Mouse (Mus musculus) limb, embryonic 14.5 days (tissue): ENCODE measurements around the gene Kdm2b. TPM values are rescaled to one million over a fixed set of nuclear protein-coding genes. Genes with fewer than 3 reads are reported as not detected.
A peak's percentile ranks its signal among the peaks of the same experiment; 100 is the strongest.

Source experiments
- ATAC-seq: fragments of 200-750 bp; cut with Nextera tagmentation; 2 replicates; pipeline ENCODE4 v1.8.0; 2017; ENCODE audit warnings: low read depth, moderate number of reproducible peaks, moderate TSS enrichment; ENCODE audit not compliant: low FRiP score
- DNase-seq: peaks from one replicate; pipeline ENCODE4 v3.0.0-alpha.2; 2015; ENCODE audit warnings: low spot score
- H3K27ac ChIP-seq: fragments of 300-500 bp; sonication (generic); replicated peaks from 2 replicates; pipeline ENCODE4 v1.5.1; 2014; ENCODE audit warnings: low read depth, mild to moderate bottlenecking, low read length, moderate library complexity, mixed read lengths
- H3K27me3 ChIP-seq: fragments of 300-500 bp; sonication (generic); 2 replicates; pipeline ENCODE4 v1.6.1; 2014; ENCODE audit warnings: low read length, mixed read lengths; ENCODE audit not compliant: control insufficient read depth, insufficient read depth
- H3K36me3 ChIP-seq: fragments of 300-500 bp; sonication (generic); 2 replicates; pipeline ENCODE4 v1.6.1; 2014; ENCODE audit warnings: mild to moderate bottlenecking, low read length, moderate library complexity, mixed read lengths; ENCODE audit not compliant: control insufficient read depth, insufficient read depth
- H3K4me1 ChIP-seq: fragments of 300-500 bp; sonication (generic); 2 replicates; pipeline ENCODE4 v1.6.1; 2014; ENCODE audit warnings: antibody characterized with exemption, low read length, mixed read lengths; ENCODE audit not compliant: control insufficient read depth, insufficient read depth
- H3K4me2 ChIP-seq: fragments of 300-500 bp; sonication (generic); replicated peaks from 2 replicates; pipeline ENCODE4 v1.6.1; 2014; ENCODE audit warnings: low read depth, mild to moderate bottlenecking, low read length, moderate library complexity; ENCODE audit not compliant: severe bottlenecking
- H3K4me3 ChIP-seq: fragments of 300-500 bp; sonication (generic); replicated peaks from 2 replicates; pipeline ENCODE4 v1.5.1; 2014; ENCODE audit warnings: low read length
- H3K9ac ChIP-seq: fragments of 300-500 bp; sonication (generic); 2 replicates; pipeline ENCODE4 v1.6.1; 2014; ENCODE audit warnings: mild to moderate bottlenecking, low read depth, low read length, moderate library complexity; ENCODE audit not compliant: severe bottlenecking
- H3K9me3 ChIP-seq: fragments of 300-500 bp; sonication (generic); 2 replicates; pipeline ENCODE4 v1.6.1; 2016; ENCODE audit warnings: low read length; ENCODE audit not compliant: control insufficient read depth
- POLR2A ChIP-seq: fragments of 200-500 bp; IDR thresholded peaks from 2 replicates; pipeline ENCODE4 v1.8.0; 2012; ENCODE audit warnings: inconsistent platforms, mild to moderate bottlenecking, moderate library complexity, borderline replicate concordance; ENCODE audit not compliant: insufficient read depth, insufficient read length; ENCODE audit errors: extremely low read depth
- WGBS: fragments of 180-500 bp; shearing (Covaris S2); extraction: QIAGEN DNeasy Blood & Tissue Kit; methylation state at CpG from one replicate; pipeline ENCODE4 v1.1.7; 2014; 5-methylcytosine and 5-hydroxymethylcytosine counted together
- polyA plus RNA-seq, 2 experiments: library from polyadenylated mRNA; depleted of rRNA in 1 of 2; stranded (reverse) in 1 of 2; unstranded in 1 of 2; fragments of >200 nt; fragmentation: Nextera tagmentation in 1 of 2; extraction: Ambion mirVana in 1 of 2; gene quantifications; 2 replicates each; pipeline versions ENCODE4 v1.2.1 to v1.2.3; 2012 to 2014

Gene Kdm2b
- polyA plus RNA-seq, 2 experiments: 37.0 to 40.9 TPM

DNA sequence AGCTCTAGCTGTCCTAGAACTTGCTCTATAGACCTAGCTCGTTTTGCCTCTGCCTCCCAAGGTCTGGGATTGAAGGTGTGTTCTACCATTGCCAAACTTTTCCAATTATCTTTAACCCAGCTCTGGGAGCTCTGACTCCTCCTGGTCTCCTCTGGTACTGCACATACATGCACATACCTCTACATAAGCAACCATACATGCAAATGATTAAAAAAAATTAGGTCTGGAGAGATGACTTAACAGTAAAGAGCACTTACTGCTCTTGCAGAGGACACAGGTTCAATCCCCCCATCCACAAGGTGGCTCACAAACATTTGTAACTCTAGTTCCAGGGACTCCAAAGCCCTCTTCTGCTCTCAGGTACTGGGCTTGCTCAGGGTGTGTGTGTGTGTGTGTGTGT, 165.6 kb downstream of the Kdm2b start:
- H3K4me2 ChIP-seq: no peak overlapping the region
- WGBS: 57% methylated on average over 1 of the region's 1 CpGs
- no peak for TF ChIP-seq POLR2A
- ATAC-seq (no peak), DNase-seq (no peak)
- H3K27ac ChIP-seq: no peak overlapping the region
- no peaks in the 10 kb centered on the region for H3K27me3 ChIP-seq
- no peak overlapping the region for H3K9ac ChIP-seq
- H3K4me1 ChIP-seq: peaks cover 8% of the 10 kb centered on the region; the same call in 1 of the 2 replicates
- peaks cover 6% of the 10 kb centered on the region for H3K36me3 ChIP-seq
- no peak overlapping the region for H3K4me3 ChIP-seq
- H3K9me3 ChIP-seq: no peaks in the 10 kb centered on the region

- ATAC-seq (no peak), DNase-seq (no peak)
- Histone ChIP-seq H3K9ac (no peak overlapping the region), H3K4me1 (peaks cover 8% of the 10 kb centered on the region; the same call in 1 of the 2 replicates), H3K27ac (no peak overlapping the region), H3K9me3 (no peaks in the 10 kb centered on the region), H3K4me2 (no peak overlapping the region), H3K27me3 (no peaks in the 10 kb centered on the region), H3K4me3 (no peak overlapping the region), H3K36me3 (peaks cover 21% of the 10 kb centered on the region)
- TF ChIP-seq POLR2A: no peak
- 90% methylated on average over 4 of the region's 4 CpGs for WGBS
Observed at GRCm38 (mm10) chr5:122822441-122822840, 167.2 kb downstream of the Kdm2b start.

GRCm38 (mm10) chr5:122821524-122821885, 168.1 kb downstream of the Kdm2b start:
- under 1% methylated on average over 10 of the region's 10 CpGs for WGBS
- Histone ChIP-seq H3K27me3 (no peaks in the 10 kb centered on the region), H3K9ac (peak overlapping the region; percentile 85), H3K36me3 (peaks cover 30% of the 10 kb centered on the region), H3K4me1 (peaks cover 8% of the 10 kb centered on the region; the same call in 1 of the 2 replicates), H3K9me3 (no peaks in the 10 kb centered on the region), H3K27ac (peak overlapping the region; percentile 94), H3K4me3 (peak overlapping the region; percentile 77), H3K4me2 (peak overlapping the region; percentile 51)
- TF ChIP-seq POLR2A: no peak
- ATAC-seq (peak; percentile 58), DNase-seq (no peak)

DNA sequence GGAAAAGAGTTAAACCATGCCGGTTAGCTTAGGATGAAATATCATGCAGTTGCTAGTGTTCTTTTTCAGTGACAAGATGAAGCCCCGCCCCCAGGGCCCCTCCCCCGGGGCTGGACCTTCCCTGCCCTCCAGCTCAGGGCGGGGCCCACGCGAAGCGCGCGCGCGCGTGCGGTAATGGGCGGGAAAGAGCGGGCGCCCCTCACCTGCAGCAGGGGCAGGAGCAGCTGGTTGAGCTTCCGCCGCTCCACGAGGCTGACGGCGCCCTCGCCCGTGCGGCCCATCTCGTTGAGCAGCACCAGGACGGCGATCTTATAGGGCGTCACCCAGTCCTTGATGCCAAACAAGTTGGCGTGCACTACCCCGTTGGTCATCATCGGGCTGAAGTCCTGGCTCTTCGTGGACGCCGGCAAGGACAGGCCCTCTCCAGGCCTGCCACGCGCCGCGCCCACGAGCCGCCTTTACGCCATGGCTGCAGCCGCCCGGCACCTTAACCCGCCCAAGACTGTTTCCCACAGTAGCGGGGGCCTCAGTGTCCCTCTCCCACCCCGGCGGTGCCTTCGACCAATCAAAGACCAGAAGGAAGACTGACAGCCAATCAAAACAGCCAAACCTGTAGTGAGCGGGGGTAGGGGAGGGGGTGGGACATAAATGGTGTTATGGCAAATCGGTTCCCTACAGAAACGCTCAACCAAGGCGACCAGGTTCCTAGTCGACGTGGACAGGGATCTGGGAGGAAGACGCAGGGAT, 168.7 kb downstream of the Kdm2b start, which contains the start of gene Anapc5:
Anapc5 (minus strand) TSS at position 563 of the 747 bp plus-strand sequence.
- no peaks in the 10 kb centered on the region for H3K9me3 ChIP-seq
- peak within 1 kb of the TSS; percentile 94 for H3K27ac ChIP-seq
- under 1% methylated on average over 50 of the region's 55 CpGs for WGBS
- H3K4me3 ChIP-seq: peak within 1 kb of the TSS; percentile 77
- DNase-seq (peak; percentile 97), ATAC-seq (peak; percentile 100)
- no peaks in the 10 kb centered on the region for H3K27me3 ChIP-seq
- H3K4me2 ChIP-seq: peak within 1 kb of the TSS; percentile 51
- TF ChIP-seq POLR2A: peak; percentile 82; the same call in 1 of the 2 replicates
- H3K36me3 ChIP-seq: peaks cover 34% of the 10 kb centered on the region
- H3K9ac ChIP-seq: peak within 1 kb of the TSS; percentile 85
- peaks cover 8% of the 10 kb centered on the region; the same call in 1 of the 2 replicates for H3K4me1 ChIP-seq

Other genes with a start within 250 kb of the Kdm2b start
- 34.7 and 35.0 TPM in 2 replicates for gene Camkk2, start 210.4 kb downstream of the Kdm2b start, polyA plus RNA-seq (2012; rRNA removed)
- 39.1 and 39.3 TPM in 2 replicates for gene Camkk2, start 210.4 kb downstream of the Kdm2b start, polyA plus RNA-seq (2014; fragmentation: Nextera tagmentation; extraction: Ambion mirVana)
- 686 and 736 TPM in 2 replicates for gene Anapc5, start 168.5 kb downstream of the Kdm2b start, polyA plus RNA-seq (2012; rRNA removed)
- gene Anapc5, start 168.5 kb downstream of the Kdm2b start, polyA plus RNA-seq (2014; fragmentation: Nextera tagmentation; extraction: Ambion mirVana): 427 and 463 TPM in 2 replicates
- 21.4 and 23.5 TPM in 2 replicates for gene Rnf34, start 139.8 kb downstream of the Kdm2b start, polyA plus RNA-seq (2012; rRNA removed)
- gene Rnf34, start 139.8 kb downstream of the Kdm2b start, polyA plus RNA-seq (2014; fragmentation: Nextera tagmentation; extraction: Ambion mirVana): 33.7 and 40.4 TPM in 2 replicates
- gene Orai1, start 25.3 kb upstream of the Kdm2b start, polyA plus RNA-seq (2012; rRNA removed): 25.0 and 35.0 TPM in 2 replicates
- gene Orai1, start 25.3 kb upstream of the Kdm2b start, polyA plus RNA-seq (2014; fragmentation: Nextera tagmentation; extraction: Ambion mirVana): 20.7 and 20.9 TPM in 2 replicates
- gene Morn3, start 57.2 kb upstream of the Kdm2b start, polyA plus RNA-seq (2012; rRNA removed): not detected in 2 replicates
- gene Morn3, start 57.2 kb upstream of the Kdm2b start, polyA plus RNA-seq (2014; fragmentation: Nextera tagmentation; extraction: Ambion mirVana): not detected in 2 replicates
- gene Tmem120b, start 78.6 kb upstream of the Kdm2b start, polyA plus RNA-seq (2012; rRNA removed): 21.0 and 21.8 TPM in 2 replicates
- gene Tmem120b, start 78.6 kb upstream of the Kdm2b start, polyA plus RNA-seq (2014; fragmentation: Nextera tagmentation; extraction: Ambion mirVana): 13.8 and 14.8 TPM in 2 replicates
- 5.8 and 6.6 TPM in 2 replicates for gene Rhof, start 142.9 kb upstream of the Kdm2b start, polyA plus RNA-seq (2012; rRNA removed)
- gene Rhof, start 142.9 kb upstream of the Kdm2b start, polyA plus RNA-seq (2014; fragmentation: Nextera tagmentation; extraction: Ambion mirVana): 3.9 and 4.9 TPM in 2 replicates
- 15.0 and 17.5 TPM in 2 replicates for gene Setd1b, start 152.4 kb upstream of the Kdm2b start, polyA plus RNA-seq (2012; rRNA removed)
- 11.7 and 13.2 TPM in 2 replicates for gene Setd1b, start 152.4 kb upstream of the Kdm2b start, polyA plus RNA-seq (2014; fragmentation: Nextera tagmentation; extraction: Ambion mirVana)
- 44.0 and 47.0 TPM in 2 replicates for gene Psmd9, start 179.6 kb upstream of the Kdm2b start, polyA plus RNA-seq (2012; rRNA removed)
- 61.1 and 65.1 TPM in 2 replicates for gene Psmd9, start 179.6 kb upstream of the Kdm2b start, polyA plus RNA-seq (2014; fragmentation: Nextera tagmentation; extraction: Ambion mirVana)
- not detected in 2 replicates for gene Hpd, start 192.9 kb upstream of the Kdm2b start, polyA plus RNA-seq (2012; rRNA removed)
- gene Hpd, start 192.9 kb upstream of the Kdm2b start, polyA plus RNA-seq (2014; fragmentation: Nextera tagmentation; extraction: Ambion mirVana): not detected in 2 replicates